Mouse (Mus musculus): ENCODE measurements around the gene Fam155a. TPM values are rescaled to one million over a fixed set of nuclear protein-coding genes. Genes with fewer than 3 reads are reported as not detected.
"Not testable (repeated sequence)": the region's sequence is repeated elsewhere in the genome, so short reads cannot be mapped to it uniquely, and the experiment has no call there.

Gene Fam155a
- polyA plus RNA-seq (2012; ENCODE audit: insufficient read depth, insufficient read length, low replicate concordance, missing spikeins): not detected in 2 replicates

GRCm38 (mm10) chr8:9770999-9771605, at the start of gene Fam155a:
Fam155a (minus strand) TSS chr8:9771161.
- TF ChIP-seq POLR2A (IDR thresholded peaks at IDR 0.05; ENCODE audit: insufficient read depth, low read depth, low read length) (no peak), CTCF (IDR thresholded peaks at IDR 0.05; ENCODE audit: insufficient read depth, low read depth, low read length) (no peak)
- H3K27ac ChIP-seq (ENCODE audit: insufficient read depth, low read depth, low read length): peak within 1 kb of the TSS; percentile 88
- H3K4me3 ChIP-seq (ENCODE audit: insufficient read depth, low read depth, low read length): peak within 1 kb of the TSS; percentile 74
- under 1% methylated on average over 27 of the region's 29 CpGs for WGBS
- H3K4me1 ChIP-seq (ENCODE audit: control insufficient read depth, insufficient read depth, low read length): peaks cover 2% of the 10 kb centered on the region; the same call in 1 of the 2 replicates

DNA sequence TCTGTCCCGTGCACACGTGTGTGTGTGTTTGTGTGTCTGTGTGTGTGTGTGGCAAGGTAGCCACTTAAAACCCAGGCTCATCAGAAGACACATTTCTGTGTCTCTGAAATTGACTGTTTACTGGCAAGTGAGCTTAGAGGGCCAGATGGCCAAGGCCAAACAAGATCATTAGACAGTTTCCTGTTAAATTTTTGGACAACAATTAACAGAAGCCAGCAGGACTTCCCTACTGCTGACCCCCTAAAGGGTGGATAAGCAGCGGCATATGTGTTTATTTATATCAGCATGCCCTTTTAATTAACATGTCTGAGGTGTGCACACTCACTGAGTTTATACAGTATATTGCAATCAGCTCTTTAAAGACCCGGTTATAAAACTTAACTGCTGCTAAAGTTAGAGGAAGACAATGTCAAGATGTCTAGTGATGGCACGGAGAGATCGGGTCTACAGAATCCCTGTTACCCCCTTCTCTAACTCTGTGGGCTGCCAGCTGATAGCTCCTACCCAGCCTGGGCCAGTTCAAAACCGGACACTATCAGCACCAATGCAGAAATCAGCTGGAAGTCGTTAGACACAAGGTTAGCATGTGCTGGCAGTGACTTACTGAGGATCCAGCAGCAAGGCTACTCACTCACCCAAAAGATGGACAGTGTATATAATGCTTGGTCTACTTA, 42.4 kb upstream of the Fam155a start:
- TF ChIP-seq POLR2A (IDR thresholded peaks at IDR 0.05; ENCODE audit: insufficient read depth, low read depth, low read length) (no peak), CTCF (IDR thresholded peaks at IDR 0.05; ENCODE audit: insufficient read depth, low read depth, low read length) (no peak)
- no peak overlapping the region for H3K4me3 ChIP-seq (ENCODE audit: insufficient read depth, low read depth, low read length)
- no peak overlapping the region for H3K27ac ChIP-seq (ENCODE audit: insufficient read depth, low read depth, low read length)
- H3K4me1 ChIP-seq (ENCODE audit: control insufficient read depth, insufficient read depth, low read length): no peaks in the 10 kb centered on the region
- WGBS: 75% methylated on average over 8 of the region's 8 CpGs

DNA sequence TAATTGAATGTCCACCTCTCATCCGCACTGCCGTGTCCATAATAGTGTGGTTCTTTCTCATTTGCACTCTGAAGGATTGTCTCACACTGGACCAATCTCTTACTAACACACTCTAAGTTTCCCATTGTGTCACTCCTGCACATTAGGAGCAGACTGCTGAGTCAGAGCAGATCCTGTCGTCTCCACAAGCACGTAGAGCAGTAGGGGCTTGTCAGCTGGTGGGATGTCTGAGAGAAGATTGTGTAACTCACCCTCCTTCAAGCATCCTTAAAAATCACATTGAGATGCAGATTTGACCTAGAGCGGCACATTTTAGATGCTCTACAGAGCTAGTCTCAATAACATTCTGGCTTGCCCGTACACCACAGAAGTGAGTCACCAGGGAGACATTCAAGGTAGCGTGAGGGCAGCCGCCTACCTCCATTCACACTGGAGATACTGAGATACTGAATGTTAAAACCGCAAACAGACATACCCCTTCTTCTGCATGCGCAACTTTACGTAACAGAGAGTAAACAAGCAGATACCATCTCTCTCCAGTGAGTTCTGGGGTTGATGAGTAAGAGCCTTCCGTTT, 40.1 kb upstream of the Fam155a start:
- 50% methylated on average over 12 of the region's 12 CpGs for WGBS
- no peak for TF ChIP-seq CTCF (IDR thresholded peaks at IDR 0.05; ENCODE audit: insufficient read depth, low read depth, low read length)
- H3K4me1 ChIP-seq (ENCODE audit: control insufficient read depth, insufficient read depth, low read length): no peaks in the 10 kb centered on the region
- H3K27ac ChIP-seq (ENCODE audit: insufficient read depth, low read depth, low read length): no peak overlapping the region
- no peak overlapping the region for H3K4me3 ChIP-seq (ENCODE audit: insufficient read depth, low read depth, low read length)

- Histone ChIP-seq H3K4me3 (ENCODE audit: insufficient read depth, low read depth, low read length) (no peak overlapping the region), H3K4me1 (ENCODE audit: control insufficient read depth, insufficient read depth, low read length) (no peaks in the 10 kb centered on the region), H3K27ac (ENCODE audit: insufficient read depth, low read depth, low read length) (no peak overlapping the region)
- no peak for TF ChIP-seq CTCF (IDR thresholded peaks at IDR 0.05; ENCODE audit: insufficient read depth, low read depth, low read length)
- TF ChIP-seq POLR2A (IDR thresholded peaks at IDR 0.05; ENCODE audit: insufficient read depth, low read depth, low read length): no peak
- 77% methylated on average over 9 of the region's 9 CpGs for WGBS
Measured at GRCm38 (mm10) chr8:9808596-9808995, 37.6 kb upstream of the Fam155a start.

DNA sequence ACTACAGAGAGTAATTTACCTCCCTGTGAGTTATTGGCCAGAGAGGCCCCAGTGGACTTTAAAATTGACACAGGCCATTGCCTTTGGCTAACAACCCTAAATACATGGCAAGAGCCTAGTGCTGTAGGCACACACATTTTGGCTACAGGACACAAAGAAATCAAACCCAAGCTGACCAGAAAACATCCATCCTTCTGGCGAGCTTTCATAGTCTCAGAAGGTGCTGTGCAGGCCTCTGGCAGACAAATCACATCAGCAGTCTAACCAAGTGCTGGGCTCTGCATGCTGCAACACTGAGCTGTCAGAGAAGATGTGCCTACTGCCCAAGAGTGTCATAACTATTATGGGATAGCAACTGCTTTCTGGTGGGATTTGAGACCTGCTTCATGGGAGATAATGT, 34.7 kb upstream of the Fam155a start:
- TF ChIP-seq POLR2A (IDR thresholded peaks at IDR 0.05; ENCODE audit: insufficient read depth, low read depth, low read length) (no peak), CTCF (IDR thresholded peaks at IDR 0.05; ENCODE audit: insufficient read depth, low read depth, low read length) (no peak)
- Histone ChIP-seq H3K4me3 (ENCODE audit: insufficient read depth, low read depth, low read length) (no peak overlapping the region), H3K27ac (ENCODE audit: insufficient read depth, low read depth, low read length) (no peak overlapping the region), H3K4me1 (ENCODE audit: control insufficient read depth, insufficient read depth, low read length) (no peaks in the 10 kb centered on the region)
- WGBS: 86% methylated on average over 1 of the region's 1 CpGs

- not testable (repeated sequence) for H3K4me3 ChIP-seq (ENCODE audit: insufficient read depth, low read depth, low read length); H3K27ac ChIP-seq (ENCODE audit: insufficient read depth, low read depth, low read length); H3K4me1 ChIP-seq (ENCODE audit: control insufficient read depth, insufficient read depth, low read length)
- WGBS: 37% methylated on average over 8 of the region's 11 CpGs
Measured at GRCm38 (mm10) chr8:9800346-9800745, 29.4 kb upstream of the Fam155a start.

- Histone ChIP-seq H3K27ac (ENCODE audit: insufficient read depth, low read depth, low read length) (no peak overlapping the region), H3K4me1 (ENCODE audit: control insufficient read depth, insufficient read depth, low read length) (peaks cover 2% of the 10 kb centered on the region; the same call in 1 of the 2 replicates), H3K4me3 (ENCODE audit: insufficient read depth, low read depth, low read length) (no peak overlapping the region)
- WGBS: 59% methylated on average over 11 of the region's 11 CpGs
- TF ChIP-seq CTCF (IDR thresholded peaks at IDR 0.05; ENCODE audit: insufficient read depth, low read depth, low read length) (no peak), POLR2A (IDR thresholded peaks at IDR 0.05; ENCODE audit: insufficient read depth, low read depth, low read length) (no peak)
Measured at GRCm38 (mm10) chr8:9799923-9800322, 29.0 kb upstream of the Fam155a start.

DNA sequence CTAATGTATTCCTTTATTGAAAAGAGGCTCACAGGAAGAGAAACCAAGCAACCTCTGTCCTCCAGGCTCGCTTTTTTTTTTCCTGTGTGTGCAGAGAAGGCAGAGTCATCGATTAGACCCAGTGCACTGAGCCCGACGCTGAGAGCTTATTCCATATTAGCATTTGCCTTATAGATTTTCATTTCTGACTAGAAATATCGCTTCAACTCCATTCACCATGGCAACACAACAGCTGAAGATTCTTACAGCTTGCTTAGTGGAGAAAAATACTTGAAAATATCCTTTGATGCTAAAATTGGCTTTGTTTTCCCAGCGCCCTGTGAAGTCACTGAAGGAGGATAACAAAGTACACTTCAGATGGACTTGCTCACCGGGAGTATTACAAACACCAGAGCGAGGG, 26.6 kb upstream of the Fam155a start:
- peaks cover 2% of the 10 kb centered on the region; the same call in 1 of the 2 replicates for H3K4me1 ChIP-seq (ENCODE audit: control insufficient read depth, insufficient read depth, low read length)
- H3K27ac ChIP-seq (ENCODE audit: insufficient read depth, low read depth, low read length): no peak overlapping the region
- H3K4me3 ChIP-seq (ENCODE audit: insufficient read depth, low read depth, low read length): no peak overlapping the region
- TF ChIP-seq CTCF (IDR thresholded peaks at IDR 0.05; ENCODE audit: insufficient read depth, low read depth, low read length) (no peak), POLR2A (IDR thresholded peaks at IDR 0.05; ENCODE audit: insufficient read depth, low read depth, low read length) (no peak)
- 51% methylated on average over 8 of the region's 8 CpGs for WGBS

DNA sequence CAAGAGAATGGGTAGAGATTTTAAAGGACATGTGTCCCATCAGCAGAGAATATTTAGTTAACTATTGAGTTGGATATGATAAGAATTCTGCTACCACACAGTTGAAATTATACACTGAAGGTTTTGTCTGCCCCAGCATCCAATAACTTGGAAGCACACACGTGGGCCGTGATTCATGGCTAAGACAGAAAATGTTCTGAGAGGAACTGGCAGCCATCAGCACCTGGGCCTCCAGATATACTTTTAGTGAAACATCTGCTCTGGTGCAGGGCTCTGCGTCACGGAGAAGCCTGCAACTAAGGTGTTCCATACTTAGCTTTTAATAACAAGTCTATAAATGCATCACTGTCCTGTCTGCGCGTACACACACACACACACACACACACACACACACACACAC, 24.8 kb upstream of the Fam155a start:
- TF ChIP-seq CTCF (IDR thresholded peaks at IDR 0.05; ENCODE audit: insufficient read depth, low read depth, low read length) (no peak), POLR2A (IDR thresholded peaks at IDR 0.05; ENCODE audit: insufficient read depth, low read depth, low read length) (no peak)
- Histone ChIP-seq H3K4me1 (ENCODE audit: control insufficient read depth, insufficient read depth, low read length) (peaks cover 2% of the 10 kb centered on the region; the same call in 1 of the 2 replicates), H3K27ac (ENCODE audit: insufficient read depth, low read depth, low read length) (no peak overlapping the region), H3K4me3 (ENCODE audit: insufficient read depth, low read depth, low read length) (no peak overlapping the region)
- WGBS: 83% methylated on average over 6 of the region's 6 CpGs
